Mouse (Mus musculus) hindbrain, embryonic 11.5 days (tissue): ENCODE measurements around the gene Camk1d. TPM values are rescaled to one million over a fixed set of nuclear protein-coding genes. Genes with fewer than 3 reads are reported as not detected.

Source experiments
- ATAC-seq: fragments of 200-750 bp; cut with Nextera tagmentation; 2 replicates; pipeline ENCODE4 v1.8.0; 2017; ENCODE audit warnings: mild to moderate bottlenecking, moderate TSS enrichment, moderate library complexity; ENCODE audit not compliant: low FRiP score
- DNase-seq: peaks from one replicate; pipeline ENCODE4 v3.0.0-alpha.2; 2015; ENCODE audit warnings: low spot score
- H3K27ac ChIP-seq: fragments of 300-500 bp; sonication (generic); 2 replicates; pipeline ENCODE4 v1.5.1; 2014; ENCODE audit warnings: mild to moderate bottlenecking, low read depth, low read length
- H3K27me3 ChIP-seq: fragments of 300-500 bp; sonication (generic); 2 replicates; pipeline ENCODE4 v1.6.1; 2014; ENCODE audit warnings: mild to moderate bottlenecking, low read length, moderate library complexity, mixed read lengths; ENCODE audit not compliant: control insufficient read depth, insufficient read depth
- H3K36me3 ChIP-seq: fragments of 300-500 bp; sonication (generic); 2 replicates; pipeline ENCODE4 v1.6.1; 2014; ENCODE audit warnings: mild to moderate bottlenecking, low read length, moderate library complexity, mixed read lengths; ENCODE audit not compliant: control insufficient read depth, insufficient read depth
- H3K4me1 ChIP-seq: fragments of 300-500 bp; sonication (generic); replicated peaks from 2 replicates; pipeline ENCODE4 v1.6.1; 2014; ENCODE audit warnings: low read length, mixed read lengths; ENCODE audit not compliant: control insufficient read depth, insufficient read depth
- H3K4me2 ChIP-seq: fragments of 300-500 bp; sonication (generic); replicated peaks from 2 replicates; pipeline ENCODE4 v1.6.1; 2014; ENCODE audit warnings: mild to moderate bottlenecking, low read depth, low read length
- H3K4me3 ChIP-seq: fragments of 300-500 bp; sonication (generic); 2 replicates; pipeline ENCODE4 v1.5.1; 2014; ENCODE audit warnings: low read depth, low read length
- H3K9ac ChIP-seq: fragments of 300-500 bp; sonication (generic); 2 replicates; pipeline ENCODE4 v1.6.1; 2014; ENCODE audit warnings: low read depth, low read length
- H3K9me3 ChIP-seq: fragments of 300-500 bp; sonication (generic); 2 replicates; pipeline ENCODE4 v1.6.1; 2016; ENCODE audit warnings: low read length; ENCODE audit not compliant: control insufficient read depth
- WGBS: fragments of 180-500 bp; shearing (Covaris S2); extraction: QIAGEN DNeasy Blood & Tissue Kit; methylation state at CpG from one replicate; pipeline ENCODE4 v1.1.7; 2014; 5-methylcytosine and 5-hydroxymethylcytosine counted together
- polyA plus RNA-seq: library from polyadenylated mRNA; unstranded; fragments of >200 nt; fragmentation: Nextera tagmentation; extraction: Ambion mirVana; gene quantifications from 2 replicates; pipeline ENCODE4 v1.2.1, GENCODE M21; 2014

Gene Camk1d
- polyA plus RNA-seq, 1 experiment from 2014 or later: 2.7 TPM

DNA sequence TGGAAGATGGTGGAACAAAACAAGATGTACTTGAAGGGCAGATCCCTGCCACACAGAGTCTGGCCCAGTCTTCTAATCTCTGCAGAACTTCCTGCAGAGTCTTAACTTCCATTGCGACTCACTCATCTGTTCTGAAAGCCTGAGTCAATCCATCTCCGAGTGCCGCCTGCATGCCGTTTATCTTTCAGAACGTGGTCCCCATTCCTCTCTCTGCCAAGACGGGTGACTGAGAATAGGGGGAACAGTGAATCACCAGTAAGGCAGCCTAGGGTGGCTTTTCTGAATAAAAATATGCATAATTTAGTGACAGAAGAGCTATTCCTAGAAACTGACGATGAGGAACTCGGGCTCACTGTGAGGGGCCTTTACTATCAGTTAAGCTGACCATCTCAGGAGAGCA, 284.4 kb downstream of the Camk1d start:
- H3K4me3 ChIP-seq: no peak overlapping the region
- no peaks in the 10 kb centered on the region for H3K4me1 ChIP-seq
- no peaks in the 10 kb centered on the region for H3K27me3 ChIP-seq
- H3K9ac ChIP-seq: no peak overlapping the region
- no peak for DNase-seq
- 54% methylated on average over 8 of the region's 8 CpGs for WGBS
- H3K4me2 ChIP-seq: no peak overlapping the region
- no peaks in the 10 kb centered on the region for H3K9me3 ChIP-seq
- H3K36me3 ChIP-seq: no peaks in the 10 kb centered on the region
- H3K27ac ChIP-seq: no peak overlapping the region
- ATAC-seq: no peak

DNA sequence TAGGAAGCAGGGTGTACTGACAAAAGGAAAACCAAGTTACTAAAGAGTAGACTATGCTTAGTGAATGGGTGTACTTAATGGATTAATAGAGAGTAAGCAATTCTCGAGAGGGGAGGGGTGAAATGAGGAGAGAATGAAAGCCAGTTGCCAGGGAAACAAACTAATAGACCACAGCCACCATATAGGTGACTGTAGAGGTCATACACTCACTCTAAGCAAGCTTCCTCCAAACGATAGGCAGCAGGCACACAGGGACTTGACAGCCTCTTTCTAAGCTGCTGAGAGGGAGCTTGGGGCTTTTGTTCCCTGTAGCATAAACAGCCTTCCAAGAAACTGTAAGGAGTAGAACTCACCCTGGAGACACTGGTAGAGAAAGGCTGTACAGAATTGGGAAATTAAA, 288.2 kb downstream of the Camk1d start:
- 30% methylated on average over 2 of the region's 2 CpGs for WGBS
- peak; percentile 2 for DNase-seq
- H3K27ac ChIP-seq: no peak overlapping the region
- H3K36me3 ChIP-seq: no peaks in the 10 kb centered on the region
- no peaks in the 10 kb centered on the region for H3K9me3 ChIP-seq
- H3K27me3 ChIP-seq: no peaks in the 10 kb centered on the region
- H3K4me3 ChIP-seq: no peak overlapping the region
- H3K4me2 ChIP-seq: no peak overlapping the region
- no peak overlapping the region for H3K9ac ChIP-seq
- no peaks in the 10 kb centered on the region for H3K4me1 ChIP-seq
- no peak for ATAC-seq

DNA sequence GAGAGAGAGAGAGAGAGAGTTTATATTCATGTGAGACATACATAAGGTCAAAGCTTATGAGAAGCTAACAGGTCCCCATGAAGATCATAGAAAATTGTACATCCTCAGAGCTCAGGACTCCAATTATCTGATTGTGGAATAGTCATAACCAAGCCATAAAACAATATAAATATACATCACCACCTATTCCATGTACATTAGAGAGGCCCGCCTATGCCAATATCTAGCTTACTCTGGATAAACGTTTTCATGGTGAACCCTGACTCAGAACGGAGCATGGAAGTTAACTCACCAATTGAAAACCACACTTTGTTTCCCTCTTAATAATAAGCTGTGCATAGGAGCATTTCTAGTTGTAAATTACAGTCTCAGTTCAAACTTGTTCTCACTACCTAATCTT, 288.7 kb downstream of the Camk1d start:
- H3K27ac ChIP-seq: no peak overlapping the region
- H3K4me1 ChIP-seq: no peaks in the 10 kb centered on the region
- ATAC-seq (no peak), DNase-seq (no peak)
- H3K4me3 ChIP-seq: no peak overlapping the region
- H3K9me3 ChIP-seq: no peaks in the 10 kb centered on the region
- H3K4me2 ChIP-seq: no peak overlapping the region
- WGBS: 85% methylated on average over 3 of the region's 3 CpGs
- H3K9ac ChIP-seq: no peak overlapping the region
- H3K36me3 ChIP-seq: no peaks in the 10 kb centered on the region
- no peaks in the 10 kb centered on the region for H3K27me3 ChIP-seq

GRCm38 (mm10) chr2:5420621-5421196, 293.6 kb downstream of the Camk1d start:
- Histone ChIP-seq H3K4me2 (no peak overlapping the region), H3K4me1 (no peaks in the 10 kb centered on the region), H3K9me3 (no peaks in the 10 kb centered on the region), H3K27me3 (no peaks in the 10 kb centered on the region), H3K36me3 (no peaks in the 10 kb centered on the region), H3K4me3 (no peak overlapping the region), H3K9ac (no peak overlapping the region), H3K27ac (no peak overlapping the region)
- ATAC-seq: no peak
- no peak for DNase-seq
- 75% methylated on average over 5 of the region's 5 CpGs for WGBS

- Histone ChIP-seq H3K4me3 (no peak overlapping the region), H3K27ac (no peak overlapping the region), H3K36me3 (no peaks in the 10 kb centered on the region), H3K9ac (no peak overlapping the region), H3K9me3 (no peaks in the 10 kb centered on the region), H3K4me2 (no peak overlapping the region), H3K4me1 (no peaks in the 10 kb centered on the region), H3K27me3 (no peaks in the 10 kb centered on the region)
- DNase-seq (no peak), ATAC-seq (no peak)
- WGBS: 85% methylated on average over 4 of the region's 4 CpGs
Measured at GRCm38 (mm10) chr2:5418802-5419201, 295.5 kb downstream of the Camk1d start.

- no peak for DNase-seq
Measured at GRCm38 (mm10) chr2:5417158-5418032, 296.9 kb downstream of the Camk1d start.

DNA sequence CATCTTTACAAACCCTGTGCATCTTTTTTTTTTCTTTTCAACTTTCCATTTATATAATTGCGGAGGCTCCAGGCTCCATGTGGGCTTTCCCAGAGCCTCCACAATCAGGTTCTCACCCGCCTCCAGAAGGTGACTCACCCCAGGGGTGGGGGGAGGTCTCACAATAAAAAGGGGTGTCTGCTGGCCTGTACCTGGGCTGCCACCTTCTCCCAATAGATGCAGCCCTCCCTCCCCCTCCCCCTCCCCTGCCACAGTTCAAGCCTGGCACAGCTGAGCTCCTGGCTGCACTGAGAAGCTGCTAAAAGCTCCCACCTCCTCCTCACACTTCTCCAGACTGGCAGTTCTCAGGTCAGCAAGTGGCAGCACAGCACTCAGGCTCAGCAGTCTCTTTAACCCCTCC, 302.5 kb downstream of the Camk1d start:
- no peaks in the 10 kb centered on the region for H3K4me1 ChIP-seq
- H3K27ac ChIP-seq: no peak overlapping the region
- no peaks in the 10 kb centered on the region for H3K36me3 ChIP-seq
- no peaks in the 10 kb centered on the region for H3K9me3 ChIP-seq
- DNase-seq (no peak), ATAC-seq (no peak)
- no peak overlapping the region for H3K4me3 ChIP-seq
- no peak overlapping the region for H3K9ac ChIP-seq
- H3K4me2 ChIP-seq: no peak overlapping the region
- 65% methylated on average over 2 of the region's 2 CpGs for WGBS
- H3K27me3 ChIP-seq: no peaks in the 10 kb centered on the region

More at GRCm38 (mm10) chr2:5417158-5418032, 296.9 kb downstream of the Camk1d start:
- Histone ChIP-seq H3K27ac (no peak overlapping the region), H3K4me2 (no peak overlapping the region), H3K9ac (no peak overlapping the region), H3K36me3 (no peaks in the 10 kb centered on the region), H3K4me1 (no peaks in the 10 kb centered on the region), H3K4me3 (no peak overlapping the region), H3K27me3 (no peaks in the 10 kb centered on the region), H3K9me3 (no peaks in the 10 kb centered on the region)
- 88% methylated on average over 6 of the region's 6 CpGs for WGBS
- ATAC-seq: no peak

- no peak for ATAC-seq
Measured at GRCm38 (mm10) chr2:5403850-5404249, 310.5 kb downstream of the Camk1d start.

DNA sequence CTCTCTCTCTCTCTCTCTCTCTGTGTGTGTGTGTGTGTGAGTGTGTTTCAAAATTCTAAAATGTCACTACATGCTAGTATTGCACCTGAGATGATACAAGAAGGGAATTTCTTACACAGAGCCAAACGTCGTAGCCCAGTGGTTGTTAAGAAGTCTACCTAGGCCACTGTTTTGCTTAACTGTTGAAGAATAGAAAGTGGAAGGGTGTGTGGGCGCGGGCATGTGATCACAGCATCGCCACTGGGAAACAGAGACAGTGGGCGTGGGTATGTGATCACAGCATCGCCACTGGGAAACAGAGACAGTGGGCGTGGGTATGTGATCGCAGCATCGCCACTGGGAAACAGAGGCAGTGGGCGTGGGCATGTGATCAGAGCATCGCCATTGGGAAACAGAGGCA, 312.3 kb downstream of the Camk1d start:
- H3K4me3 ChIP-seq: no peak overlapping the region
- no peaks in the 10 kb centered on the region for H3K4me1 ChIP-seq
- DNase-seq: no peak
- H3K36me3 ChIP-seq: no peaks in the 10 kb centered on the region
- no peak overlapping the region for H3K9ac ChIP-seq
- H3K9me3 ChIP-seq: no peaks in the 10 kb centered on the region
- H3K27me3 ChIP-seq: no peaks in the 10 kb centered on the region
- no peak overlapping the region for H3K27ac ChIP-seq
- H3K4me2 ChIP-seq: no peak overlapping the region
- 86% methylated on average over 12 of the region's 12 CpGs for WGBS
- ATAC-seq: no peak

More at GRCm38 (mm10) chr2:5403850-5404249, 310.5 kb downstream of the Camk1d start:
- Histone ChIP-seq H3K27ac (no peak overlapping the region), H3K4me2 (no peak overlapping the region), H3K36me3 (no peaks in the 10 kb centered on the region), H3K4me3 (no peak overlapping the region), H3K9me3 (no peaks in the 10 kb centered on the region), H3K4me1 (no peaks in the 10 kb centered on the region), H3K9ac (no peak overlapping the region), H3K27me3 (no peaks in the 10 kb centered on the region)
- DNase-seq: peak; percentile 48
- WGBS: 62% methylated on average over 3 of the region's 3 CpGs
